Mouse (Mus musculus): ENCODE results near the gene Map3k5. TPM values are rescaled to one million over a fixed set of nuclear protein-coding genes. Genes with fewer than 3 reads are reported as not detected.

Gene Map3k5
- polyA plus RNA-seq, 1 experiment from 2014 or later, result 3.0 TPM

DNA sequence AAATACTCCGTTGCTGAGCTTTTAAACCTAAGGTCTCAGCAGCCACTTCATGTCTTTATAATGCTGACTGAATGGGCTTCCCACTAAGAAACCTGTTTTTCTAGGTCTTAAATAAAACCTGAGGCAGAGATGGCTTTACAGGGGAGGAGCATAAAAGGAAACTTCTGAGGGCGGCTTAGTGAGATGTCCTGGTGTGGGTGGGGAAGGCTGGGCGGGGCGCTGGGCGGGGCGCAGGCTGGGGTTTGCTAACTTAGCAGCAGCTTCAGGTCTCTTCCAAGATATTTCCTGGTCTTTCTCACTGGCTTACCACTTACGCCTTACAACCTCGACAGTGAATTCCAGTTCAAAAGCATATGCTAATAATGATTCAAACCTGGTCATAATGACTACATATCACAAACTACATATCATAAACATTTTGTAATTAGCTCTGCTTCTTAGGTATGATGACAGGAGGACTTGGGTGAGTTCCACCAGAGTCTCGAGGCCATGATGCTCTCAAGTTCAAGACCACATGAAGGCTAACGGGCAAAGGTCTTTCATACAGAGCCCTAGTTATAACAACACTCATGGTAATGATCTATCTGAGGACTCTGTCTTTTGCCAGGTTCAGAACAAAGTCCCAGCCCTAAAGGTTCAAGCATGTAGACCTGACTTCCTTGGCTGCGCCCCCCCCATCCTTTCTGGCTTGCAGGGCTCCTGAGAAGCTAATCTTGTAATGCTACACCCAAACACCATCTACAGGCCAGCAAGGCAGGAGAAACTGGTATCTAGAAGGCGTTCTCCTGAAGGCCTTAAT is 244.7 kb downstream of the Map3k5 start:
- H3K9ac ChIP-seq, result no peak overlapping the region
- ATAC-seq (replicated peaks; ENCODE audit: low FRiP score), result peak; percentile 66
- H3K27me3 ChIP-seq, result no peaks in the 10 kb centered on the region
- H3K27ac ChIP-seq, result peak overlapping the region; percentile 22; the same call in 1 of the 2 replicates
- 38% methylated on average over 12 of the region's 12 CpGs for WGBS
- H3K36me3 ChIP-seq, result no peaks in the 10 kb centered on the region
- H3K4me3 ChIP-seq (replicated peaks), result no peak overlapping the region
- H3K4me1 ChIP-seq, result peaks cover 33% of the 10 kb centered on the region
- H3K4me2 ChIP-seq, result no peak overlapping the region
- H3K9me3 ChIP-seq (replicated peaks), result no peaks in the 10 kb centered on the region

DNA sequence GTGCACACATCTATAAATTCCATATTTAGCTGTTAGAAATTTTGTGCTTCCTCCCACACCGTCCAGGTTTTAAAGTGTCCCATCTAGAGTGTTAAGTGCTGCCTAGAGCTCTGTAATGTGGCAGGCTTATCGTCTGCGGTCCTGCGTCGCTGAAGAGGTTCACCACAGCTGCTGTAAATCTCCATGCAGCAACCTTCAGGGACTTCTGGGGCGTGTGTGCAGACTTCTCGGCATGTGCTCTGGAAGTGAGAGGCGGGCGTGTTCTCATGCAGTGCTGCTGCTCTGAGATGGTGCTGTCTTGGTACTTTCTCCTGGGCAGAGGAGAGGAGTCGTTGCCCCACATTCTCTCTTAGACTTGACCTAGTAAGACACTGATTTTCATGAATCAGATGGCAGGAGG is 246.9 kb downstream of the Map3k5 start:
- Histone ChIP-seq H3K27me3 (no peaks in the 10 kb centered on the region), H3K36me3 (no peaks in the 10 kb centered on the region), H3K4me1 (peaks cover 29% of the 10 kb centered on the region), H3K9ac (no peak overlapping the region), H3K4me3 (replicated peaks) (no peak overlapping the region), H3K9me3 (replicated peaks) (no peaks in the 10 kb centered on the region), H3K4me2 (no peak overlapping the region), H3K27ac (peak overlapping the region; percentile 63)
- WGBS, result 21% methylated on average over 10 of the region's 10 CpGs
- no peak for ATAC-seq (replicated peaks; ENCODE audit: low FRiP score)

GRCm38 (mm10) chr10:20181680-20182399 is 247.6 kb downstream of the Map3k5 start:
- Histone ChIP-seq H3K36me3 (no peaks in the 10 kb centered on the region), H3K9ac (no peak overlapping the region), H3K4me2 (no peak overlapping the region), H3K4me3 (replicated peaks) (no peak overlapping the region), H3K9me3 (replicated peaks) (no peaks in the 10 kb centered on the region), H3K27ac (peak overlapping the region; percentile 63; the same call in 1 of the 2 replicates), H3K27me3 (no peaks in the 10 kb centered on the region), H3K4me1 (peaks cover 34% of the 10 kb centered on the region)
- WGBS, result 42% methylated on average over 11 of the region's 11 CpGs
- no peak for ATAC-seq (replicated peaks; ENCODE audit: low FRiP score)

- no peaks in the 10 kb centered on the region for H3K36me3 ChIP-seq
These were observed 250.1 kb downstream of the Map3k5 start for GRCm38 (mm10) chr10:20184326-20184725.

DNA sequence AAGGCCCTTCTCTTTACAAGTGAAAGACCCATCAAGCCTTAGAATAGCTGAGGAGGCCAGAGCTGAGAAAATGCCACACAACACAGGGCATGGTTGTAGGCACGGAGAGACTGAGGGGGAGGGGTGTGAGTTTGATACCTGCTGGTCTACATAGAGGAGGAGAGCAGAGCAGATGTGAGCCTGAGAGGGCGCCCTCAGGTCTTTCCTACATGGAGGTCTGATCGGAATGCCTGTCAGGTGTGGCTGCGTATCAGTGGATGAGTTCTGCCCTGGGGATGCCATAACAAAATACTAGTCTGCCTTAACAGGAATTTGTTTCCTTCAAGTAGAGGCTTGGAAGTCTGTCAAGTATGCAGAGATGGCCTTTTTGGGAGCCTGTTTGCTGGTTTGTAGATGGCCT is 251.0 kb downstream of the Map3k5 start:
- Histone ChIP-seq H3K9ac (no peak overlapping the region), H3K27me3 (no peaks in the 10 kb centered on the region), H3K9me3 (replicated peaks) (no peaks in the 10 kb centered on the region), H3K27ac (no peak overlapping the region), H3K4me3 (replicated peaks) (no peak overlapping the region), H3K4me1 (peaks cover 23% of the 10 kb centered on the region), H3K36me3 (no peaks in the 10 kb centered on the region), H3K4me2 (no peak overlapping the region)
- ATAC-seq (replicated peaks; ENCODE audit: low FRiP score), result no peak
- 89% methylated on average over 4 of the region's 4 CpGs for WGBS

More at GRCm38 (mm10) chr10:20184326-20184725, 250.1 kb downstream of the Map3k5 start:
- Histone ChIP-seq H3K4me1 (peaks cover 23% of the 10 kb centered on the region), H3K9me3 (replicated peaks) (no peaks in the 10 kb centered on the region), H3K4me2 (no peak overlapping the region), H3K4me3 (replicated peaks) (no peak overlapping the region), H3K9ac (no peak overlapping the region), H3K27me3 (no peaks in the 10 kb centered on the region), H3K27ac (no peak overlapping the region)
- ATAC-seq (replicated peaks; ENCODE audit: low FRiP score), result no peak
- 67% methylated on average over 4 of the region's 4 CpGs for WGBS

DNA sequence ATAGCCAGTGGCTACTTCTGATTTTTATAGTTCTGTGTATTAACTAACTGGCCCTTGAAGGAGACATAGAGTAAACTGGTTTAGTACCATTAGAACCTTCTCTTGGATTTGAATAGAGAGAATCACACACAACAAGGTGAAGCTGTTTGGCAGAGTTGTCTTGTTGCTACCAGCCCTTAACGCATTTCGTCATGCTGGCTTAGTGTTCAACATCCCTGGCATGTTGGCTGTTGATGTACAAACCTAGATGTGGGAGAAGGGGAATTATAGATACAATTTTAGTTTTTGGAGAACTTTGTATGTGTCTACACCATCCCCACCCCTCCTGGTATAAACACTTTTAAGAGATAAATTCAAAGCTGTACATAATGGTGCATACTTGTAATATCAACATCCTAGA is 251.5 kb downstream of the Map3k5 start:
- ATAC-seq (replicated peaks; ENCODE audit: low FRiP score), result no peak
- no peaks in the 10 kb centered on the region for H3K9me3 ChIP-seq (replicated peaks)
- no peak overlapping the region for H3K9ac ChIP-seq
- no peak overlapping the region for H3K27ac ChIP-seq
- H3K4me3 ChIP-seq (replicated peaks), result no peak overlapping the region
- peaks cover 23% of the 10 kb centered on the region for H3K4me1 ChIP-seq
- WGBS, result 100% methylated on average over 2 of the region's 2 CpGs
- no peaks in the 10 kb centered on the region for H3K36me3 ChIP-seq
- no peak overlapping the region for H3K4me2 ChIP-seq
- H3K27me3 ChIP-seq, result no peaks in the 10 kb centered on the region

GRCm38 (mm10) chr10:20186800-20187273 is 252.6 kb downstream of the Map3k5 start:
- Histone ChIP-seq H3K4me3 (replicated peaks) (no peak overlapping the region), H3K9ac (no peak overlapping the region), H3K36me3 (no peaks in the 10 kb centered on the region), H3K4me2 (no peak overlapping the region), H3K27ac (no peak overlapping the region), H3K27me3 (no peaks in the 10 kb centered on the region), H3K4me1 (peaks cover 14% of the 10 kb centered on the region), H3K9me3 (replicated peaks) (no peaks in the 10 kb centered on the region)
- ATAC-seq (replicated peaks; ENCODE audit: low FRiP score), result no peak
- WGBS, result 82% methylated on average over 5 of the region's 5 CpGs

GRCm38 (mm10) chr10:20190139-20190747 is 256.0 kb downstream of the Map3k5 start:
- Histone ChIP-seq H3K4me2 (no peak overlapping the region), H3K9me3 (replicated peaks) (no peaks in the 10 kb centered on the region), H3K36me3 (no peaks in the 10 kb centered on the region), H3K4me1 (peaks cover 12% of the 10 kb centered on the region; the same call in 1 of the 2 replicates), H3K4me3 (replicated peaks) (no peak overlapping the region), H3K27ac (no peak overlapping the region), H3K9ac (no peak overlapping the region), H3K27me3 (no peaks in the 10 kb centered on the region)
- 89% methylated on average over 6 of the region's 6 CpGs for WGBS
- no peak for ATAC-seq (replicated peaks; ENCODE audit: low FRiP score)

Other genes starting within 250 kb of the Map3k5 start
- gene Il20ra, start 221.9 kb upstream of the Map3k5 start, polyA plus RNA-seq (2015; fragmentation: Nextera tagmentation; extraction: Ambion mirVana), result 0.14 TPM in 1 of 2 replicates, not detected in the other
- 0.22 and 1.1 TPM in 2 replicates for gene Slc35d3, start 83.0 kb upstream of the Map3k5 start, polyA plus RNA-seq (2015; fragmentation: Nextera tagmentation; extraction: Ambion mirVana)
- gene Pex7, start 26.8 kb upstream of the Map3k5 start, polyA plus RNA-seq (2015; fragmentation: Nextera tagmentation; extraction: Ambion mirVana), result 36.0 and 38.2 TPM in 2 replicates
- 26.7 and 28.8 TPM in 2 replicates for gene Map7, start 214.0 kb downstream of the Map3k5 start, polyA plus RNA-seq (2015; fragmentation: Nextera tagmentation; extraction: Ambion mirVana)

Measured in kidney, embryonic 15.5 days (tissue).